Mouse (Mus musculus) kidney, embryonic 14.5 days (tissue): Measurements from ENCODE around the gene Ripply3. TPM values are rescaled to one million over a fixed set of nuclear protein-coding genes. Genes with fewer than 3 reads are reported as not detected.
A peak's percentile ranks its signal among the peaks of the same experiment; 100 is the strongest.
"Not testable (repeated sequence)": the region's sequence is repeated elsewhere in the genome, so short reads cannot be mapped to it uniquely, and the experiment has no call there.

Experiments used
- ATAC-seq: fragments of 200-750 bp; cut with Nextera tagmentation; 2 replicates; pipeline ENCODE4 v1.8.0; 2017; ENCODE audit warnings: moderate number of reproducible peaks, mild to moderate bottlenecking, moderate TSS enrichment, moderate library complexity; ENCODE audit not compliant: low FRiP score, low TSS enrichment
- H3K27ac ChIP-seq: fragments of 300-500 bp; sonication (generic); 2 replicates; pipeline ENCODE4 v1.5.1; 2014; ENCODE audit warnings: low read depth, mild to moderate bottlenecking, low read length, moderate library complexity, mixed read lengths
- H3K27me3 ChIP-seq: fragments of 300-500 bp; sonication (generic); 2 replicates; pipeline ENCODE4 v1.6.1; 2014; ENCODE audit warnings: mild to moderate bottlenecking, low read length; ENCODE audit not compliant: control insufficient read depth, insufficient read depth
- H3K36me3 ChIP-seq: fragments of 300-500 bp; sonication (generic); 2 replicates; pipeline ENCODE4 v1.6.1; 2014; ENCODE audit warnings: low read length, mixed read lengths; ENCODE audit not compliant: control insufficient read depth, insufficient read depth
- H3K4me1 ChIP-seq: fragments of 300-500 bp; sonication (generic); 2 replicates; pipeline ENCODE4 v1.6.1; 2014; ENCODE audit warnings: low read length, mixed read lengths; ENCODE audit not compliant: control insufficient read depth, insufficient read depth
- H3K4me2 ChIP-seq: fragments of 300-500 bp; sonication (generic); replicated peaks from 2 replicates; pipeline ENCODE4 v1.6.1; 2014; ENCODE audit warnings: low read depth, mild to moderate bottlenecking, low read length
- H3K4me3 ChIP-seq: fragments of 300-500 bp; sonication (generic); 2 replicates; pipeline ENCODE4 v1.5.1; 2014; ENCODE audit warnings: mild to moderate bottlenecking, low read length
- H3K9ac ChIP-seq: fragments of 300-500 bp; sonication (generic); 2 replicates; pipeline ENCODE4 v1.6.1; 2014; ENCODE audit warnings: low read depth, mild to moderate bottlenecking, low read length, moderate library complexity
- H3K9me3 ChIP-seq: fragments of 300-500 bp; sonication (generic); 2 replicates; pipeline ENCODE4 v1.6.1; 2016; ENCODE audit warnings: low read length; ENCODE audit not compliant: control insufficient read depth
- WGBS: fragments of 180-500 bp; shearing (Covaris S2); extraction: QIAGEN DNeasy Blood & Tissue Kit; methylation state at CpG from one replicate; pipeline ENCODE4 v1.1.7; 2014; 5-methylcytosine and 5-hydroxymethylcytosine counted together
- polyA plus RNA-seq: library from polyadenylated mRNA; unstranded; fragments of >200 nt; fragmentation: Nextera tagmentation; extraction: Ambion mirVana; gene quantifications from 2 replicates; pipeline ENCODE4 v1.2.1, GENCODE M21; 2014

Ripply3 gene
- polyA plus RNA-seq, 1 experiment from 2014 or later = 15.3 TPM

- no peak overlapping the region for H3K27ac ChIP-seq
- WGBS = 7% methylated on average over 25 of the region's 25 CpGs
- H3K27me3 ChIP-seq = peaks cover 10% of the 10 kb centered on the region; the same call in 1 of the 2 replicates
- peak overlapping the region; percentile 79 for H3K4me2 ChIP-seq
- H3K4me1 ChIP-seq = peaks cover 15% of the 10 kb centered on the region; the same call in 1 of the 2 replicates
- 0 out of 2 replicates have a peak, but pooled peaks cover 2% of the 10 kb centered on the region for H3K9me3 ChIP-seq
- peak overlapping the region; percentile 47 for H3K4me3 ChIP-seq
- no peak for ATAC-seq
- H3K36me3 ChIP-seq = no peaks in the 10 kb centered on the region
- peak overlapping the region; percentile 40; the same call in 1 of the 2 replicates for H3K9ac ChIP-seq
Measured at GRCm38 (mm10) chr16:94328881-94329867, 954 bp downstream of the Ripply3 start.

GRCm38 (mm10) chr16:94330429-94330828, 2.2 kb downstream of the Ripply3 start:
- no peak overlapping the region for H3K9ac ChIP-seq
- no peaks in the 10 kb centered on the region for H3K36me3 ChIP-seq
- H3K27ac ChIP-seq = peak overlapping the region; percentile 17; the same call in 1 of the 2 replicates
- no peak overlapping the region for H3K4me2 ChIP-seq
- 0 out of 2 replicates have a peak, but pooled peaks cover 2% of the 10 kb centered on the region for H3K9me3 ChIP-seq
- ATAC-seq = peak; percentile 29; the same call in 1 of the 2 replicates
- H3K4me1 ChIP-seq = peaks cover 15% of the 10 kb centered on the region; the same call in 1 of the 2 replicates
- H3K27me3 ChIP-seq = peaks cover 10% of the 10 kb centered on the region; the same call in 1 of the 2 replicates
- WGBS = 46% methylated on average over 5 of the region's 5 CpGs
- no peak overlapping the region for H3K4me3 ChIP-seq

GRCm38 (mm10) chr16:94331233-94331885, 3.1 kb downstream of the Ripply3 start:
- Histone ChIP-seq H3K36me3 (no peaks in the 10 kb centered on the region), H3K9ac (no peak overlapping the region), H3K4me3 (no peak overlapping the region), H3K27ac (no peak overlapping the region), H3K4me1 (peaks cover 15% of the 10 kb centered on the region; the same call in 1 of the 2 replicates), H3K9me3 (0 out of 2 replicates have a peak, but pooled peaks cover 2% of the 10 kb centered on the region), H3K4me2 (no peak overlapping the region), H3K27me3 (peaks cover 10% of the 10 kb centered on the region; the same call in 1 of the 2 replicates)
- no peak for ATAC-seq
- WGBS = 82% methylated on average over 9 of the region's 9 CpGs

- H3K4me3 ChIP-seq = no peak overlapping the region
- no peak overlapping the region for H3K4me2 ChIP-seq
- H3K27me3 ChIP-seq = peaks cover 10% of the 10 kb centered on the region; the same call in 1 of the 2 replicates
- no peaks in the 10 kb centered on the region for H3K36me3 ChIP-seq
- 0 out of 2 replicates have a peak, but pooled peaks cover 2% of the 10 kb centered on the region for H3K9me3 ChIP-seq
- no peak overlapping the region for H3K27ac ChIP-seq
- WGBS = 71% methylated on average over 5 of the region's 5 CpGs
- peaks cover 15% of the 10 kb centered on the region; the same call in 1 of the 2 replicates for H3K4me1 ChIP-seq
- no peak for ATAC-seq
- H3K9ac ChIP-seq = no peak overlapping the region
Measured at GRCm38 (mm10) chr16:94331886-94332252, 3.6 kb downstream of the Ripply3 start.

- no peak for ATAC-seq
- WGBS = 40% methylated on average over 5 of the region's 5 CpGs
- Histone ChIP-seq H3K36me3 (no peaks in the 10 kb centered on the region), H3K27ac (no peak overlapping the region), H3K4me2 (no peak overlapping the region), H3K9me3 (0 out of 2 replicates have a peak, but pooled peaks cover 2% of the 10 kb centered on the region), H3K4me1 (no peaks in the 10 kb centered on the region), H3K4me3 (no peak overlapping the region), H3K27me3 (no peaks in the 10 kb centered on the region), H3K9ac (no peak overlapping the region)
Measured at GRCm38 (mm10) chr16:94335656-94336055, 7.4 kb downstream of the Ripply3 start.

GRCm38 (mm10) chr16:94339164-94340160, 11.2 kb downstream of the Ripply3 start:
- not testable (repeated sequence) for H3K4me2 ChIP-seq, H3K27ac ChIP-seq, H3K27me3 ChIP-seq, H3K4me3 ChIP-seq, H3K4me1 ChIP-seq, H3K36me3 ChIP-seq, ATAC-seq, H3K9ac ChIP-seq, H3K9me3 ChIP-seq
- WGBS = 93% methylated on average over 19 of the region's 22 CpGs

GRCm38 (mm10) chr16:94345733-94346132, 17.5 kb downstream of the Ripply3 start:
- Histone ChIP-seq H3K27ac (no peak overlapping the region), H3K4me2 (no peak overlapping the region), H3K4me3 (no peak overlapping the region), H3K27me3 (no peaks in the 10 kb centered on the region), H3K4me1 (no peaks in the 10 kb centered on the region), H3K9me3 (no peaks in the 10 kb centered on the region), H3K36me3 (no peaks in the 10 kb centered on the region), H3K9ac (no peak overlapping the region)
- WGBS = 79% methylated on average over 1 of the region's 1 CpGs
- ATAC-seq = no peak

GRCm38 (mm10) chr16:94347080-94347731, 19.0 kb downstream of the Ripply3 start:
- no peak overlapping the region for H3K4me3 ChIP-seq
- WGBS = 74% methylated on average over 7 of the region's 7 CpGs
- H3K36me3 ChIP-seq = no peaks in the 10 kb centered on the region
- no peak overlapping the region for H3K4me2 ChIP-seq
- H3K27me3 ChIP-seq = no peaks in the 10 kb centered on the region
- H3K9ac ChIP-seq = no peak overlapping the region
- H3K9me3 ChIP-seq = no peaks in the 10 kb centered on the region
- no peaks in the 10 kb centered on the region for H3K4me1 ChIP-seq
- no peak overlapping the region for H3K27ac ChIP-seq
- no peak for ATAC-seq
